Mouse (Mus musculus) heart, postnatal 0 days (tissue): Measurements from ENCODE around the gene Mphosph9. TPM values are rescaled to one million over a fixed set of nuclear protein-coding genes. Genes with fewer than 3 reads are reported as not detected.

Experiments used
- ATAC-seq: fragments of 200-750 bp; cut with Nextera tagmentation; 2 replicates; pipeline ENCODE4 v1.8.0; 2017; ENCODE audit warnings: low read depth, moderate number of reproducible peaks, moderate library complexity; ENCODE audit not compliant: insufficient read depth
- DNase-seq: peaks from one replicate; pipeline ENCODE4 v3.0.0-alpha.2; 2016; ENCODE audit warnings: low spot score
- H3K27ac ChIP-seq: fragments of 300-500 bp; sonication (generic); 2 replicates; pipeline ENCODE4 v1.5.1; 2014; ENCODE audit warnings: low read depth, mild to moderate bottlenecking
- H3K27me3 ChIP-seq: fragments of 300-500 bp; sonication (generic); 2 replicates; pipeline ENCODE4 v1.6.1; 2014; ENCODE audit warnings: low read length, mixed read lengths; ENCODE audit not compliant: control insufficient read depth, insufficient read depth
- H3K36me3 ChIP-seq: fragments of 300-500 bp; sonication (generic); replicated peaks from 2 replicates; pipeline ENCODE4 v1.6.1; 2014; ENCODE audit warnings: low read length, mixed read lengths; ENCODE audit not compliant: control insufficient read depth, insufficient read depth
- H3K4me1 ChIP-seq: fragments of 300-500 bp; sonication (generic); 2 replicates; pipeline ENCODE4 v1.6.1; 2014; ENCODE audit warnings: antibody characterized with exemption; ENCODE audit not compliant: control insufficient read depth, insufficient read depth
- H3K4me2 ChIP-seq: fragments of 300-500 bp; sonication (generic); 2 replicates; pipeline ENCODE4 v1.6.1; 2014; ENCODE audit warnings: low read depth, mild to moderate bottlenecking, low read length, moderate library complexity
- H3K4me3 ChIP-seq: fragments of 300-500 bp; sonication (generic); 2 replicates; pipeline ENCODE4 v1.5.1; 2014; ENCODE audit warnings: low read depth, low read length
- H3K9ac ChIP-seq: fragments of 300-500 bp; sonication (generic); replicated peaks from 2 replicates; pipeline ENCODE4 v1.6.1; 2014; ENCODE audit warnings: low read depth, low read length, mixed read lengths
- H3K9me3 ChIP-seq: fragments of 300-500 bp; sonication (generic); replicated peaks from 2 replicates; pipeline ENCODE4 v1.6.1; 2016; ENCODE audit warnings: low read length; ENCODE audit not compliant: control insufficient read depth
- CTCF ChIP-seq: IDR thresholded peaks from 2 replicates; pipeline ENCODE4 v1.5.1; 2016; ENCODE audit warnings: antibody characterized with exemption, control low read depth, low read depth
- EP300 ChIP-seq: IDR thresholded peaks from 2 replicates; pipeline ENCODE4 v1.6.1; 2016; ENCODE audit warnings: antibody characterized with exemption, low read depth
- WGBS: fragments of 180-500 bp; shearing (Covaris S2); extraction: QIAGEN DNeasy Blood & Tissue Kit; methylation state at CpG from one replicate; pipeline ENCODE4 v1.1.7; 2014; 5-methylcytosine and 5-hydroxymethylcytosine counted together
- polyA plus RNA-seq: library from polyadenylated mRNA; unstranded; fragments of >200 nt; fragmentation: Nextera tagmentation; extraction: Ambion mirVana; gene quantifications from 2 replicates; pipeline ENCODE4 v1.2.1, GENCODE M21; 2015
- total RNA-seq: library from RNA; depleted of rRNA; stranded (reverse); fragments of >200 nt; gene quantifications from 2 replicates; pipeline ENCODE4 v1.2.3, GENCODE M21; 2014; ENCODE audit warnings: low replicate concordance

Mphosph9 gene
- total and polyA plus RNA-seq, 2 experiments from 2014 or later = 5.3 to 10.5 TPM

GRCm38 (mm10) chr5:124215647-124216046 lies 112.1 kb downstream of the Mphosph9 start:
- no peak for TF ChIP-seq CTCF
- ATAC-seq = no peak
- H3K4me3 ChIP-seq = no peak overlapping the region
- 73% methylated on average over 10 of the region's 10 CpGs for WGBS
- no peak for DNase-seq
- H3K4me2 ChIP-seq = no peak overlapping the region
- H3K36me3 ChIP-seq = no peaks in the 10 kb centered on the region
- H3K27ac ChIP-seq = peak overlapping the region; percentile 97
- no peaks in the 10 kb centered on the region for H3K9me3 ChIP-seq
- no peaks in the 10 kb centered on the region for H3K27me3 ChIP-seq
- no peak overlapping the region for H3K9ac ChIP-seq
- peaks cover 76% of the 10 kb centered on the region for H3K4me1 ChIP-seq

DNA sequence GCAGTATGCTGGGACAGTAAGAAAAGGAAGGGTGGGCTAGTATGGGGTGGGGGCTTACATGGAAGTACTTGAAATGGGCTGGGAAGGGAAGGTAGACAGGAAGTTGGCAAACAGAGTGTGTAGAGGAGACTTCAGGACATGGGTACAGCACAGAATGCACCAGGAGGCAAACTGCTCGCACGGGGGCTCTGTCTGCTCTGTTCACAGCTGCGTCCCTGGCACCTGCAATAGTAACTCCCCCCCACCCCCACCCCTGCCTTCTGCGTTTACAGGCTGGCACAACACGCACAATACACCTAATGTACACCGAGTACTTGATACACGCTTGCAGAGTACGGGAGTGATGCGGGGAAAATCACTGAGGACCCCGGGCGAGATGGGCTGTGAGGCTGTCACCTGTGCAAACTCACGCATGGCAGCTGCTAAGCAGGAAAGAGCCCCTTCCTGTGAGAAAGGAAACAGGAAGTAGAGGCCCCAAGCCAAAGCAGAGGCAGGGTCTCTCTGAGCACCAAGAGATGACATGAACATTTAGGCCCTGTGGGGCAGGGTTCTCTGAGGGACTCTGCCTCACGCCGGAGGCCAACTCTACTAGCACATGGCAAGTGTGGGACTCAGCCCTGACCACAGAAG lies 113.1 kb downstream of the Mphosph9 start:
- ATAC-seq = no peak
- no peak for TF ChIP-seq CTCF
- TF ChIP-seq EP300 = no peak
- DNase-seq = no peak
- Histone ChIP-seq H3K36me3 (no peaks in the 10 kb centered on the region), H3K4me2 (no peak overlapping the region), H3K4me3 (no peak overlapping the region), H3K27me3 (no peaks in the 10 kb centered on the region), H3K27ac (peak overlapping the region; percentile 97), H3K4me1 (peaks cover 76% of the 10 kb centered on the region), H3K9me3 (no peaks in the 10 kb centered on the region), H3K9ac (no peak overlapping the region)
- 65% methylated on average over 14 of the region's 14 CpGs for WGBS

- Histone ChIP-seq H3K4me1 (peaks cover 74% of the 10 kb centered on the region), H3K4me3 (no peak overlapping the region)
- 18% methylated on average over 13 of the region's 13 CpGs for WGBS
Measured at GRCm38 (mm10) chr5:124213588-124214469, 113.9 kb downstream of the Mphosph9 start.

GRCm38 (mm10) chr5:124211669-124212068 lies 116.1 kb downstream of the Mphosph9 start:
- Histone ChIP-seq H3K9me3 (no peaks in the 10 kb centered on the region), H3K27me3 (no peaks in the 10 kb centered on the region), H3K4me3 (no peak overlapping the region), H3K36me3 (no peaks in the 10 kb centered on the region), H3K4me2 (no peak overlapping the region), H3K9ac (peak overlapping the region; percentile 16; the same call in 1 of the 2 replicates), H3K4me1 (peaks cover 80% of the 10 kb centered on the region), H3K27ac (peak overlapping the region; percentile 89)
- 34% methylated on average over 2 of the region's 2 CpGs for WGBS
- no peak for ATAC-seq
- TF ChIP-seq CTCF (no peak), EP300 (no peak; the same call in 1 of the 2 replicates)
- DNase-seq = no peak

More at GRCm38 (mm10) chr5:124213588-124214469, 113.9 kb downstream of the Mphosph9 start:
- ATAC-seq (peak; percentile 72), DNase-seq (peak; percentile 87)
- no peaks in the 10 kb centered on the region for H3K36me3 ChIP-seq
- H3K27ac ChIP-seq = peak overlapping the region; percentile 97
- no peaks in the 10 kb centered on the region for H3K9me3 ChIP-seq
- TF ChIP-seq CTCF (no peak), EP300 (peak; percentile 98)
- H3K9ac ChIP-seq = peak overlapping the region; percentile 31
- 0 out of 2 replicates have a peak overlapping the region, but pooled peaks have one; percentile 29 for H3K4me2 ChIP-seq
- no peaks in the 10 kb centered on the region for H3K27me3 ChIP-seq

DNA sequence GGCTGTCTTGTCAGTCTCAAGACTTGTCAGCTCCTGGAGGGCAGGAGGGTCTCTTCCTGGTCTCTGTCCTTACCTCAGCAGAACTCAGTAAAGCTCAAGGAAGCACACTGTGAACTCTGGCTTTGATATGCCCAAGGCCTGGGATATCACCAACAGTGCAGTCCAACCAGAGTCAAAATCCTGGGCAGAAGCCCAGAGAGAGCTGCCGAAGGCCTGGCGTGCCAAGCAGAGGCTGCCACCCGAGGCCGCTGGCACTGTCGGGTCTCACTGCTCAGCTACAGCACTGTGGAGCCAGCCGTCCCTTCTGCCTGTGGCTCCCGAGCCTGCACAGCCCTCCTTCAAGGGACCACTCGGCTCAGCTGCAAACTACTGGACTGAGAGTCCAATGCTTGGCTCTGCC lies 116.5 kb downstream of the Mphosph9 start:
- peak; percentile 18; the same call in 1 of the 2 replicates for ATAC-seq
- H3K27me3 ChIP-seq = no peaks in the 10 kb centered on the region
- no peaks in the 10 kb centered on the region for H3K9me3 ChIP-seq
- H3K4me1 ChIP-seq = peaks cover 84% of the 10 kb centered on the region
- no peak for TF ChIP-seq CTCF
- no peak overlapping the region for H3K4me3 ChIP-seq
- no peaks in the 10 kb centered on the region for H3K36me3 ChIP-seq
- peak overlapping the region; percentile 89 for H3K27ac ChIP-seq
- no peak overlapping the region for H3K4me2 ChIP-seq
- peak; percentile 75 for DNase-seq
- H3K9ac ChIP-seq = peak overlapping the region; percentile 16; the same call in 1 of the 2 replicates
- WGBS = 26% methylated on average over 8 of the region's 8 CpGs
